Mouse (Mus musculus): Measurements from ENCODE around the gene Gm49373. TPM values are rescaled to one million over a fixed set of nuclear protein-coding genes. Genes with fewer than 3 reads are reported as not detected.

Gm49373 gene
- polyA plus RNA-seq, 1 experiment = 0.27 TPM

DNA sequence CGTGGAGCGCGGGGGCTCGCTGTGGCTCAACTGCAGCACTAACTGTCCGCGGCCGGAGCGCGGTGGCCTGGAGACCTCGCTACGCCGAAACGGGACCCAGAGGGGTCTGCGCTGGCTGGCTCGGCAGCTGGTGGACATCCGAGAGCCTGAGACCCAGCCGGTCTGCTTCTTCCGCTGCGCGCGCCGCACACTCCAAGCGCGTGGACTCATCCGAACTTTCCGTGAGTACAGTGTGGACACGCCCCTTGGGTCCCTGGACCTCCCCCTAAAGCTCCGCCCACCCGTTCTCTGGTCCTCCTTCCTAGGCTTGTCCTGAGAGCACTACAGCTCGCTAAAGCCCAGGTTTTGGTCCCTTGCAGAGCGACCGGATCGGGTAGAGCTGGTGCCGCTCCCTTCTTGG, 39.8 kb downstream of the Gm49373 start:
- Histone ChIP-seq H3K4me3 (ENCODE audit: insufficient read depth, low read depth, low read length) (peak overlapping the region; percentile 61), H3K36me3 (ENCODE audit: control insufficient read depth, insufficient read depth, low read length) (no peaks in the 10 kb centered on the region), H3K27me3 (replicated peaks; ENCODE audit: control insufficient read depth, insufficient read depth, low read length) (no peaks in the 10 kb centered on the region; the same call in 1 of the 2 replicates), H3K4me1 (ENCODE audit: control insufficient read depth, insufficient read depth, low read length) (peaks cover 4% of the 10 kb centered on the region; the same call in 1 of the 2 replicates), H3K27ac (ENCODE audit: insufficient read depth, low read depth, low read length) (no peak overlapping the region)
- TF ChIP-seq CTCF (conservative IDR thresholded peaks at IDR 0.05; ENCODE audit: insufficient read depth, insufficient read length, low read depth, low read length) = no peak
- no peak for TF ChIP-seq POLR2A (IDR thresholded peaks at IDR 0.05; ENCODE audit: low read depth, low read length)
- DNase-seq = peak; percentile 94
- under 1% methylated on average over 34 of the region's 34 CpGs for WGBS

DNA sequence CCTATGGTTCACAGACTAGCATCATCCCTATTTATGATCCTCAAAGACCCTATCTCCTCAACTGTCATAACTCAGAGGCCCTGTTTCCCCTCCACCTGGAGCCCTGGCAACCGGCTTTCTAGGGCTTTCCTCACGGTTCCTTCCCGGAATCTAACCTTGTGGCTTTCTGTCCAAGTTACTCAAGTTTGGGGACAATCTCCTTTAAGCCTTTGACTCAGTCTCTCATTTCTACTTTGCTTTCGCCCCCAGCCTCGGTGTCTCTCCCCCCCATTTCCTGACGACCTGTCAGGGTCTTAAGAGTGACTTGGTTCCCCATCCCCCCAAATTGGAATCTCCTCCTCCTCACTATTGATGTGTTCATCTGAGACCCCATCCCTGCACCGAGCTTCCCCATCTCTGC, 40.4 kb downstream of the Gm49373 start:
- H3K36me3 ChIP-seq (ENCODE audit: control insufficient read depth, insufficient read depth, low read length) = no peaks in the 10 kb centered on the region
- DNase-seq = no peak
- WGBS = 2% methylated on average over 7 of the region's 7 CpGs
- no peak overlapping the region for H3K27ac ChIP-seq (ENCODE audit: insufficient read depth, low read depth, low read length)
- no peak for TF ChIP-seq POLR2A (IDR thresholded peaks at IDR 0.05; ENCODE audit: low read depth, low read length)
- TF ChIP-seq CTCF (conservative IDR thresholded peaks at IDR 0.05; ENCODE audit: insufficient read depth, insufficient read length, low read depth, low read length) = no peak
- peaks cover 4% of the 10 kb centered on the region; the same call in 1 of the 2 replicates for H3K4me1 ChIP-seq (ENCODE audit: control insufficient read depth, insufficient read depth, low read length)
- H3K4me3 ChIP-seq (ENCODE audit: insufficient read depth, low read depth, low read length) = no peak overlapping the region
- no peaks in the 10 kb centered on the region; the same call in 1 of the 2 replicates for H3K27me3 ChIP-seq (replicated peaks; ENCODE audit: control insufficient read depth, insufficient read depth, low read length)

DNA sequence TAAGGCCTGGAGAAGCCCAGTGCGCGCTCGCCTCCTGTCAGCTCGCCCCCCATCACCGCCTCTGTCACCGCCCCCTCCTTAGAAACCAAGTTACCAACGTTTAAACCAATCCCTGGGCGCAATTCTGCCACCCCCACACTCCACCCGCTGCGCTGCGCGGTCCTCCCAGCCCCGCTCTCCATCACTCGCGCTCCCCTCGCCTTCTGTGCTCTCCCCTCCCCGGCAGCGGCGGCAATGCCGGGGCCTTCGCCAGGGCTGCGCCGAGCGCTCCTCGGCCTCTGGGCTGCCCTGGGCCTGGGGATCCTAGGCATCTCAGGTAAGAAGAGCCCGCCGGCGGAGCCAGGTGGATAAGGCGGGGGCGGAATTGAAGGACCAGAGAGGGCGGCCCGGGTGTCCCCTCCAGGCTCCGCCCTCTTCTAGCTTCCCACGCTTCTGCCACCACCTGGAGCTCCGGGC, 41.0 kb downstream of the Gm49373 start, which contains the start of gene Icam5:
Icam5 (plus strand) TSS at position 178 of the 456 bp plus-strand sequence.
- peak within 1 kb of the TSS; percentile 25; the same call in 1 of the 2 replicates for H3K27ac ChIP-seq (ENCODE audit: insufficient read depth, low read depth, low read length)
- H3K27me3 ChIP-seq (replicated peaks; ENCODE audit: control insufficient read depth, insufficient read depth, low read length) = no peaks in the 10 kb centered on the region; the same call in 1 of the 2 replicates

DNA sequence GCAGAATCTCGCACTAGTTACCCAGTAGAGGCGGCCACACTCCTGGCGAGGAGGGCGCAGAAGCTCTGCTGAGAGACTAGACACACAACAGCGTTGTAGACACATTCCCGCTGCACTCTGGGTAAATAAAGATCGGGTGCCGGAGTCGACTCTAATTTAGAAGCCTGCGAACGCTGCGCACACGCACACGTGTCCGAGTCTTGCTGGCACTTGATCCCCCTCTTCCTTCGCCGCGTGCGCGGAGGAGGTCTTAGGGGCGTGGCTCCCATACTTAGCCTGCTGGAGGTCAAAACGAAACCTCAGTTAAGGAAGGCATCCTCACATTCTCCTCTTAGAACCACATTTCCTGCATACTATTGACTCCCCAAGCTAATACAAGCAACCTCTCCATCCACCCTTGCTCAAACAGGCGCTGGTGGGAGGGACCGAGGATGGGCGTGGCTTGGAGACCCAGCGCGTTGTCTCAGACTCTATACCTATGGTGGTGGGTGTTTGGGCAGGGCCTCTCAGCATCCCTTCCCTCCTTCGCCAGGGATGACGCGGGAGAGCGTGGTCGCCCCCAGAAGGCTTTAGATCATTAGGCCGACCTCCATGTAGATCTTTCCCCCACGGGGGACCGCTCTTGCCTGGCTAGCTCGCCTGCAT, 41.5 kb downstream of the Gm49373 start:
- H3K27ac ChIP-seq (ENCODE audit: insufficient read depth, low read depth, low read length) = peak overlapping the region; percentile 25; the same call in 1 of the 2 replicates
- no peaks in the 10 kb centered on the region; the same call in 1 of the 2 replicates for H3K27me3 ChIP-seq (replicated peaks; ENCODE audit: control insufficient read depth, insufficient read depth, low read length)
- peak overlapping the region; percentile 59 for H3K4me3 ChIP-seq (ENCODE audit: insufficient read depth, low read depth, low read length)
- WGBS = under 1% methylated on average over 36 of the region's 36 CpGs
- no peaks in the 10 kb centered on the region for H3K36me3 ChIP-seq (ENCODE audit: control insufficient read depth, insufficient read depth, low read length)
- peak; percentile 64 for DNase-seq
- TF ChIP-seq CTCF (conservative IDR thresholded peaks at IDR 0.05; ENCODE audit: insufficient read depth, insufficient read length, low read depth, low read length) = no peak
- no peak for TF ChIP-seq POLR2A (IDR thresholded peaks at IDR 0.05; ENCODE audit: low read depth, low read length)
- H3K4me1 ChIP-seq (ENCODE audit: control insufficient read depth, insufficient read depth, low read length) = peaks cover 4% of the 10 kb centered on the region; the same call in 1 of the 2 replicates

More for the DNA sequence above, 41.0 kb downstream of the Gm49373 start, which contains the start of gene Icam5:
- DNase-seq = no peak
- Histone ChIP-seq H3K36me3 (ENCODE audit: control insufficient read depth, insufficient read depth, low read length) (no peaks in the 10 kb centered on the region), H3K4me1 (ENCODE audit: control insufficient read depth, insufficient read depth, low read length) (peaks cover 4% of the 10 kb centered on the region; the same call in 1 of the 2 replicates), H3K4me3 (ENCODE audit: insufficient read depth, low read depth, low read length) (peak within 1 kb of the TSS; percentile 61)
- WGBS = under 1% methylated on average over 35 of the region's 35 CpGs
- no peak for TF ChIP-seq CTCF (conservative IDR thresholded peaks at IDR 0.05; ENCODE audit: insufficient read depth, insufficient read length, low read depth, low read length)
- TF ChIP-seq POLR2A (IDR thresholded peaks at IDR 0.05; ENCODE audit: low read depth, low read length) = no peak

DNA sequence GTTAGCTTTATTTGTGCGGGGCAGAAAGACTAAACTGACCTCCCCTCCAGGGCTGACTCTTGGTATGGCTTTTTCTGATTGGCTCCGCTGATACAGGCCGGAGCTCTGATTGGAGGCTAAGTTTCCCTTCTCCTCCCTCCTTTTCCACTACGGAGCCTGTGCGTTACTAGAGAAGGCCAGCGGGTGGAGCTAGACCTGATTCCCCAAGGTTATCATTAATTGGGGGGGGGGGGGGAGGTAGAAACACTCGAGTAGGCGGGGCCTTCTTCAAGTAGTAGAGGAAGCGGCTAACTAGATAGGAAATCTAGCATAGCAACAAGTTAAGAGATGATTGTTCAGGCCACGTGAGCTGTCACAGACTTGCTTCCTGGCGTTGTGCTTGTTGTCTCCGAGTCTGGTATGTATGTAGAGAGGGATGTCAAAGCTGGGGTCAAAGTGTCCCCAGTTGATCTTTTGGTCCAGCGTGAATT, 42.1 kb downstream of the Gm49373 start:
- peaks cover 4% of the 10 kb centered on the region; the same call in 1 of the 2 replicates for H3K4me1 ChIP-seq (ENCODE audit: control insufficient read depth, insufficient read depth, low read length)
- peak overlapping the region; percentile 25; the same call in 1 of the 2 replicates for H3K27ac ChIP-seq (ENCODE audit: insufficient read depth, low read depth, low read length)
- no peaks in the 10 kb centered on the region for H3K36me3 ChIP-seq (ENCODE audit: control insufficient read depth, insufficient read depth, low read length)
- H3K27me3 ChIP-seq (replicated peaks; ENCODE audit: control insufficient read depth, insufficient read depth, low read length) = no peaks in the 10 kb centered on the region; the same call in 1 of the 2 replicates
- peak; percentile 95 for DNase-seq
- whole genome bisulfite sequencing = 0% methylated on average over 13 of the region's 13 CpGs
- H3K4me3 ChIP-seq (ENCODE audit: insufficient read depth, low read depth, low read length) = peak overlapping the region; percentile 59
- TF ChIP-seq CTCF (conservative IDR thresholded peaks at IDR 0.05; ENCODE audit: insufficient read depth, insufficient read length, low read depth, low read length) = peak; percentile 63
- no peak for TF ChIP-seq POLR2A (IDR thresholded peaks at IDR 0.05; ENCODE audit: low read depth, low read length)

DNA sequence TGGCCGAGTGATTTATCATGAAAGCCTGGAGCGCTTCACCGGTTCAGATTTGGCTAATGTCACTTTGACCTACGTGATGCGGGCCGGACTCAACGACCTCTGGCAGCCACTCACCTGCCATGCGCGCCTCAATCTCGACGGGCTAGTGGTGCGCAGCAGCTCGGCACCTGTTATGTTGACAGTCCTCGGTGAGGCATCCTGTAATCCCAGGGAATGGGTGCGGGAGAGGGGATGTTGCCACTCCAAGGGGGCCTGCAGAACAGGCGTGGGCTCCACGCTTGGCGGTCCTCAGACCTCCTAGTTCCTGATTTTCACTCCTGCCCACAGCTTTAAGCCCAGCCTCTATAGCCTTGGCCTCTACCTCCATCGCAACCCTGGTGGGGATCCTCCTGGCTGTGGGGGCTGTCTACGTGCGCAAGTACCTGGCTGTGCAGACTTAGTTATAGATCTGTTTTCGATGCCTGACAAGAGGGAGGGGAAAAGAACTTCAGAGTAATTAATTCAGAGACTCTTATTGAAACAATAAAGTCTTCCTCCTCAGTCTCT, 42.8 kb downstream of the Gm49373 start:
- DNase-seq = peak; percentile 19
- no peak for TF ChIP-seq POLR2A (IDR thresholded peaks at IDR 0.05; ENCODE audit: low read depth, low read length)
- no peak for TF ChIP-seq CTCF (conservative IDR thresholded peaks at IDR 0.05; ENCODE audit: insufficient read depth, insufficient read length, low read depth, low read length)
- H3K36me3 ChIP-seq (ENCODE audit: control insufficient read depth, insufficient read depth, low read length) = no peaks in the 10 kb centered on the region
- H3K27ac ChIP-seq (ENCODE audit: insufficient read depth, low read depth, low read length) = no peak overlapping the region
- no peaks in the 10 kb centered on the region; the same call in 1 of the 2 replicates for H3K27me3 ChIP-seq (replicated peaks; ENCODE audit: control insufficient read depth, insufficient read depth, low read length)
- WGBS = 34% methylated on average over 22 of the region's 22 CpGs
- H3K4me3 ChIP-seq (ENCODE audit: insufficient read depth, low read depth, low read length) = no peak overlapping the region
- peaks cover 4% of the 10 kb centered on the region; the same call in 1 of the 2 replicates for H3K4me1 ChIP-seq (ENCODE audit: control insufficient read depth, insufficient read depth, low read length)
